Mouse (Mus musculus) right cerebral cortex, adult 18-20 months (tissue): Measurements from ENCODE around the gene Fnbp1l.

Experiments
- DNase-seq: peaks from one replicate; pipeline ENCODE4 v3.0.0; 2022; ENCODE audit warnings: mixed read lengths

Gene Fnbp1l

GRCm38 (mm10) chr3:122520365-122520764 lies 99.2 kb downstream of the Fnbp1l start:
- no peak for DNase-seq

GRCm38 (mm10) chr3:122519082-122519481 lies 100.4 kb downstream of the Fnbp1l start:
- no peak for DNase-seq

GRCm38 (mm10) chr3:122518231-122518736 lies 101.2 kb downstream of the Fnbp1l start:
- DNase-seq, result no peak

- no peak for DNase-seq
These were observed 101.8 kb downstream of the Fnbp1l start for GRCm38 (mm10) chr3:122517726-122518125.

GRCm38 (mm10) chr3:122516327-122516695 lies 103.2 kb downstream of the Fnbp1l start:
- no peak for DNase-seq

GRCm38 (mm10) chr3:122515568-122516326 lies 103.8 kb downstream of the Fnbp1l start:
- no peak for DNase-seq

GRCm38 (mm10) chr3:122512725-122513375 lies 106.7 kb downstream of the Fnbp1l start:
- DNase-seq, result no peak

GRCm38 (mm10) chr3:122511721-122512619 lies 107.5 kb downstream of the Fnbp1l start:
- no peak for DNase-seq

- DNase-seq, result no peak
These were observed 108.6 kb downstream of the Fnbp1l start for GRCm38 (mm10) chr3:122510932-122511331.

GRCm38 (mm10) chr3:122510240-122510750 lies 109.2 kb downstream of the Fnbp1l start:
- no peak for DNase-seq

GRCm38 (mm10) chr3:122509534-122510239 lies 109.8 kb downstream of the Fnbp1l start:
- DNase-seq, result no peak

- peak; percentile 50 for DNase-seq
These were observed 110.4 kb downstream of the Fnbp1l start for GRCm38 (mm10) chr3:122509084-122509483.

- no peak for DNase-seq
These were observed 111.7 kb downstream of the Fnbp1l start for GRCm38 (mm10) chr3:122507826-122508225.

- DNase-seq, result peak; percentile 59
These were observed 113.1 kb downstream of the Fnbp1l start for GRCm38 (mm10) chr3:122506343-122506916.

GRCm38 (mm10) chr3:122500929-122501328 lies 118.6 kb downstream of the Fnbp1l start:
- DNase-seq, result no peak

- DNase-seq, result no peak
These were observed 119.9 kb downstream of the Fnbp1l start for GRCm38 (mm10) chr3:122499647-122500046.

- no peak for DNase-seq
These were observed 121.0 kb downstream of the Fnbp1l start for GRCm38 (mm10) chr3:122498528-122498927.

- DNase-seq, result no peak
These were observed 121.6 kb downstream of the Fnbp1l start for GRCm38 (mm10) chr3:122497871-122498270.

GRCm38 (mm10) chr3:122494764-122495163 lies 124.8 kb downstream of the Fnbp1l start:
- DNase-seq, result no peak

- no peak for DNase-seq
These were observed 126.5 kb downstream of the Fnbp1l start for GRCm38 (mm10) chr3:122492872-122493615.

GRCm38 (mm10) chr3:122492006-122492405 lies 127.5 kb downstream of the Fnbp1l start:
- DNase-seq, result no peak
